Mouse (Mus musculus): ENCODE measurements around the gene Arl6ip6.

GRCm38 (mm10) chr2:53190684-53191511 lies 628 bp upstream of the Arl6ip6 start, which contains the start of gene Prpf40a:
- TF ChIP-seq CTCF (IDR thresholded peaks at IDR 0.05 in 2 of 3, conservative IDR thresholded peaks at IDR 0.05 in 1 of 3; ENCODE audit: control insufficient read depth in 1 of 3, insufficient read depth in 1 of 3, low read depth in 2 of 3, low read length in 3 of 3, poor library complexity in 1 of 3, severe bottlenecking in 1 of 3) = no peak
- TF ChIP-seq ZNF384 (IDR thresholded peaks at IDR 0.05; ENCODE audit: low read depth, low read length) = no peak
- no peak for TF ChIP-seq EP300 (IDR thresholded peaks at IDR 0.05; ENCODE audit: low read depth in 1 of 2, low read length in 2 of 2)
- TF ChIP-seq POLR2A (IDR thresholded peaks at IDR 0.05; ENCODE audit: control insufficient read depth in 1 of 2, insufficient read depth in 1 of 2, low read depth in 1 of 2, low read length in 2 of 2, poor library complexity in 1 of 2) = peak; percentile 83 to 94
- no peak for TF ChIP-seq ZC3H11A (IDR thresholded peaks at IDR 0.05; ENCODE audit: low read depth, low read length)
- 0 out of 2 replicates have a peak, but pooled peaks have one; percentile 15 for TF ChIP-seq CHD1 (IDR thresholded peaks at IDR 0.05; ENCODE audit: low read depth, low read length)
- no peak for TF ChIP-seq USF1 (IDR thresholded peaks at IDR 0.05; ENCODE audit: low read depth, low read length)
- TF ChIP-seq ELF1 (IDR thresholded peaks at IDR 0.05; ENCODE audit: low read depth, low read length) = peak; percentile 73
- peak; percentile 88 for TF ChIP-seq HCFC1 (IDR thresholded peaks at IDR 0.05; ENCODE audit: low read depth, low read length)
- TF ChIP-seq KAT2A (conservative IDR thresholded peaks at IDR 0.05; ENCODE audit: low read depth, low read length) = peak; percentile 80
- TF ChIP-seq USF2 (IDR thresholded peaks at IDR 0.05; ENCODE audit: borderline replicate concordance in 1 of 2, insufficient read depth in 1 of 2, low read depth in 1 of 2, low read length in 2 of 2) = no peak
- peak; percentile 73 for TF ChIP-seq ZMIZ1 (IDR thresholded peaks at IDR 0.05; ENCODE audit: low read depth, low read length)
- TF ChIP-seq GABPA (IDR thresholded peaks at IDR 0.05; ENCODE audit: low read depth, low read length) = no peak
- TF ChIP-seq ETS1 (IDR thresholded peaks at IDR 0.05; ENCODE audit: low read depth, low read length) = no peak; the same call in 1 of the 2 replicates

Measured in MEL (cell line).